Mouse (Mus musculus): ENCODE results near the gene Rell1. TPM values are rescaled to one million over a fixed set of nuclear protein-coding genes. Genes with fewer than 3 reads are reported as not detected.

Gene Rell1
- polyA plus RNA-seq, 1 experiment from 2014 or later: 17.8 TPM

GRCm38 (mm10) chr5:63886292-63886691, 82.4 kb downstream of the Rell1 start:
- no peaks in the 10 kb centered on the region for H3K36me3 ChIP-seq (replicated peaks; ENCODE audit: control insufficient read depth, insufficient read depth, low read depth, low read length)
- no peak for DNase-seq (ENCODE audit: low spot score)
- no peak overlapping the region for H3K9ac ChIP-seq (replicated peaks; ENCODE audit: low read length)
- WGBS: 90% methylated on average over 5 of the region's 5 CpGs
- H3K27ac ChIP-seq (replicated peaks; ENCODE audit: low read depth, low read length): no peak overlapping the region
- ATAC-seq (replicated peaks; ENCODE audit: insufficient number of reproducible peaks, low FRiP score, low TSS enrichment, low read depth): no peak
- H3K27me3 ChIP-seq (ENCODE audit: control insufficient read depth, insufficient read depth, low read length): no peaks in the 10 kb centered on the region
- H3K4me2 ChIP-seq (ENCODE audit: low read depth, low read length): no peak overlapping the region
- no peak overlapping the region for H3K4me3 ChIP-seq (ENCODE audit: low read depth, low read length)
- no peaks in the 10 kb centered on the region for H3K4me1 ChIP-seq (ENCODE audit: control insufficient read depth, insufficient read depth, low read length)
- H3K9me3 ChIP-seq (replicated peaks; ENCODE audit: control insufficient read depth, low read length): no peaks in the 10 kb centered on the region

GRCm38 (mm10) chr5:63879026-63879425, 89.7 kb downstream of the Rell1 start:
- Histone ChIP-seq H3K4me1 (ENCODE audit: control insufficient read depth, insufficient read depth, low read length) (no peaks in the 10 kb centered on the region), H3K36me3 (replicated peaks; ENCODE audit: control insufficient read depth, insufficient read depth, low read depth, low read length) (no peaks in the 10 kb centered on the region), H3K27ac (replicated peaks; ENCODE audit: low read depth, low read length) (no peak overlapping the region), H3K4me3 (ENCODE audit: low read depth, low read length) (no peak overlapping the region), H3K27me3 (ENCODE audit: control insufficient read depth, insufficient read depth, low read length) (no peaks in the 10 kb centered on the region), H3K9ac (replicated peaks; ENCODE audit: low read length) (no peak overlapping the region), H3K9me3 (replicated peaks; ENCODE audit: control insufficient read depth, low read length) (no peaks in the 10 kb centered on the region), H3K4me2 (ENCODE audit: low read depth, low read length) (no peak overlapping the region)
- DNase-seq (ENCODE audit: low spot score) (no peak), ATAC-seq (replicated peaks; ENCODE audit: insufficient number of reproducible peaks, low FRiP score, low TSS enrichment, low read depth) (no peak)
- 67% methylated on average over 10 of the region's 10 CpGs for WGBS

GRCm38 (mm10) chr5:63876081-63876480, 92.6 kb downstream of the Rell1 start:
- H3K36me3 ChIP-seq (replicated peaks; ENCODE audit: control insufficient read depth, insufficient read depth, low read depth, low read length): no peaks in the 10 kb centered on the region
- no peak overlapping the region for H3K9ac ChIP-seq (replicated peaks; ENCODE audit: low read length)
- H3K27me3 ChIP-seq (ENCODE audit: control insufficient read depth, insufficient read depth, low read length): no peaks in the 10 kb centered on the region
- no peak overlapping the region for H3K4me2 ChIP-seq (ENCODE audit: low read depth, low read length)
- H3K4me1 ChIP-seq (ENCODE audit: control insufficient read depth, insufficient read depth, low read length): no peaks in the 10 kb centered on the region
- no peak for DNase-seq (ENCODE audit: low spot score)
- no peaks in the 10 kb centered on the region for H3K9me3 ChIP-seq (replicated peaks; ENCODE audit: control insufficient read depth, low read length)
- H3K4me3 ChIP-seq (ENCODE audit: low read depth, low read length): no peak overlapping the region
- 91% methylated on average over 4 of the region's 4 CpGs for WGBS
- no peak overlapping the region for H3K27ac ChIP-seq (replicated peaks; ENCODE audit: low read depth, low read length)
- no peak for ATAC-seq (replicated peaks; ENCODE audit: insufficient number of reproducible peaks, low FRiP score, low TSS enrichment, low read depth)

GRCm38 (mm10) chr5:63874880-63875279, 93.8 kb downstream of the Rell1 start:
- Histone ChIP-seq H3K36me3 (replicated peaks; ENCODE audit: control insufficient read depth, insufficient read depth, low read depth, low read length) (no peaks in the 10 kb centered on the region), H3K4me3 (ENCODE audit: low read depth, low read length) (no peak overlapping the region), H3K9ac (replicated peaks; ENCODE audit: low read length) (no peak overlapping the region), H3K9me3 (replicated peaks; ENCODE audit: control insufficient read depth, low read length) (no peaks in the 10 kb centered on the region), H3K4me1 (ENCODE audit: control insufficient read depth, insufficient read depth, low read length) (no peaks in the 10 kb centered on the region), H3K27me3 (ENCODE audit: control insufficient read depth, insufficient read depth, low read length) (no peaks in the 10 kb centered on the region), H3K4me2 (ENCODE audit: low read depth, low read length) (no peak overlapping the region), H3K27ac (replicated peaks; ENCODE audit: low read depth, low read length) (no peak overlapping the region)
- WGBS: 52% methylated on average over 16 of the region's 16 CpGs
- DNase-seq (ENCODE audit: low spot score) (peak; percentile 43), ATAC-seq (replicated peaks; ENCODE audit: insufficient number of reproducible peaks, low FRiP score, low TSS enrichment, low read depth) (no peak)

- Histone ChIP-seq H3K27me3 (ENCODE audit: control insufficient read depth, insufficient read depth, low read length) (no peaks in the 10 kb centered on the region), H3K9ac (replicated peaks; ENCODE audit: low read length) (no peak overlapping the region), H3K36me3 (replicated peaks; ENCODE audit: control insufficient read depth, insufficient read depth, low read depth, low read length) (no peaks in the 10 kb centered on the region), H3K4me1 (ENCODE audit: control insufficient read depth, insufficient read depth, low read length) (no peaks in the 10 kb centered on the region), H3K4me3 (ENCODE audit: low read depth, low read length) (no peak overlapping the region), H3K9me3 (replicated peaks; ENCODE audit: control insufficient read depth, low read length) (no peaks in the 10 kb centered on the region), H3K27ac (replicated peaks; ENCODE audit: low read depth, low read length) (no peak overlapping the region), H3K4me2 (ENCODE audit: low read depth, low read length) (no peak overlapping the region)
- peak; percentile 45 for DNase-seq (ENCODE audit: low spot score)
- WGBS: 46% methylated on average over 17 of the region's 17 CpGs
- no peak for ATAC-seq (replicated peaks; ENCODE audit: insufficient number of reproducible peaks, low FRiP score, low TSS enrichment, low read depth)
Observed at GRCm38 (mm10) chr5:63872176-63872932, 96.3 kb downstream of the Rell1 start.

GRCm38 (mm10) chr5:63867421-63867820, 101.3 kb downstream of the Rell1 start:
- Histone ChIP-seq H3K9me3 (replicated peaks; ENCODE audit: control insufficient read depth, low read length) (no peaks in the 10 kb centered on the region), H3K4me2 (ENCODE audit: low read depth, low read length) (no peak overlapping the region), H3K4me3 (ENCODE audit: low read depth, low read length) (no peak overlapping the region), H3K27ac (replicated peaks; ENCODE audit: low read depth, low read length) (no peak overlapping the region), H3K27me3 (ENCODE audit: control insufficient read depth, insufficient read depth, low read length) (no peaks in the 10 kb centered on the region), H3K36me3 (replicated peaks; ENCODE audit: control insufficient read depth, insufficient read depth, low read depth, low read length) (no peaks in the 10 kb centered on the region), H3K9ac (replicated peaks; ENCODE audit: low read length) (no peak overlapping the region), H3K4me1 (ENCODE audit: control insufficient read depth, insufficient read depth, low read length) (no peaks in the 10 kb centered on the region)
- WGBS: 24% methylated on average over 3 of the region's 3 CpGs
- DNase-seq (ENCODE audit: low spot score) (peak; percentile 21), ATAC-seq (replicated peaks; ENCODE audit: insufficient number of reproducible peaks, low FRiP score, low TSS enrichment, low read depth) (no peak)

GRCm38 (mm10) chr5:63858901-63859300, 109.8 kb downstream of the Rell1 start:
- Histone ChIP-seq H3K4me1 (ENCODE audit: control insufficient read depth, insufficient read depth, low read length) (no peaks in the 10 kb centered on the region), H3K4me3 (ENCODE audit: low read depth, low read length) (no peak overlapping the region), H3K9me3 (replicated peaks; ENCODE audit: control insufficient read depth, low read length) (no peaks in the 10 kb centered on the region), H3K27me3 (ENCODE audit: control insufficient read depth, insufficient read depth, low read length) (no peaks in the 10 kb centered on the region), H3K36me3 (replicated peaks; ENCODE audit: control insufficient read depth, insufficient read depth, low read depth, low read length) (no peaks in the 10 kb centered on the region), H3K9ac (replicated peaks; ENCODE audit: low read length) (no peak overlapping the region), H3K4me2 (ENCODE audit: low read depth, low read length) (no peak overlapping the region), H3K27ac (replicated peaks; ENCODE audit: low read depth, low read length) (no peak overlapping the region)
- no peak for DNase-seq (ENCODE audit: low spot score)
- 90% methylated on average over 8 of the region's 8 CpGs for WGBS
- ATAC-seq (replicated peaks; ENCODE audit: insufficient number of reproducible peaks, low FRiP score, low TSS enrichment, low read depth): no peak
